Mouse (Mus musculus) cerebellum, adult 8-10 months (tissue): Measurements from ENCODE around the gene Pfdn4.
A peak's percentile ranks its signal among the peaks of the same experiment; 100 is the strongest.

Source experiments
- DNase-seq: peaks from one replicate; pipeline ENCODE4 v3.0.0; 2022

Pfdn4 gene

GRCm38 (mm10) chr2:170498011-170498410, 1.8 kb downstream of the Pfdn4 start:
- DNase-seq, result no peak

GRCm38 (mm10) chr2:170503343-170503742, 7.1 kb downstream of the Pfdn4 start:
- no peak for DNase-seq

- no peak for DNase-seq
Observed at GRCm38 (mm10) chr2:170503983-170504382, 7.8 kb downstream of the Pfdn4 start.

- peak; percentile 86 for DNase-seq
Observed at GRCm38 (mm10) chr2:170507734-170508133, 11.5 kb downstream of the Pfdn4 start.

GRCm38 (mm10) chr2:170508821-170509220, 12.6 kb downstream of the Pfdn4 start:
- peak; percentile 97 for DNase-seq

GRCm38 (mm10) chr2:170511073-170511891, 15.1 kb downstream of the Pfdn4 start:
- DNase-seq, result peak; percentile 93

- no peak for DNase-seq
Observed at GRCm38 (mm10) chr2:170513756-170514155, 17.5 kb downstream of the Pfdn4 start.

GRCm38 (mm10) chr2:170520321-170520971, 24.2 kb downstream of the Pfdn4 start:
- DNase-seq, result peak; percentile 28

GRCm38 (mm10) chr2:170526513-170526912, 30.3 kb downstream of the Pfdn4 start:
- no peak for DNase-seq

GRCm38 (mm10) chr2:170528061-170528460, 31.8 kb downstream of the Pfdn4 start:
- DNase-seq, result no peak

GRCm38 (mm10) chr2:170529766-170530165, 33.5 kb downstream of the Pfdn4 start:
- no peak for DNase-seq

GRCm38 (mm10) chr2:170530256-170530655, 34.0 kb downstream of the Pfdn4 start:
- no peak for DNase-seq

GRCm38 (mm10) chr2:170534116-170534802, 38.0 kb downstream of the Pfdn4 start:
- no peak for DNase-seq

- no peak for DNase-seq
Observed at GRCm38 (mm10) chr2:170534803-170535174, 38.6 kb downstream of the Pfdn4 start.

- no peak for DNase-seq
Observed at GRCm38 (mm10) chr2:170535841-170536240, 39.6 kb downstream of the Pfdn4 start.

GRCm38 (mm10) chr2:170539211-170539610, 43.0 kb downstream of the Pfdn4 start:
- no peak for DNase-seq

- DNase-seq, result no peak
Observed at GRCm38 (mm10) chr2:170543625-170544024, 47.4 kb downstream of the Pfdn4 start.

- DNase-seq, result no peak
Observed at GRCm38 (mm10) chr2:170544159-170544558, 47.9 kb downstream of the Pfdn4 start.

- DNase-seq, result no peak
Observed at GRCm38 (mm10) chr2:170544950-170545349, 48.7 kb downstream of the Pfdn4 start.

GRCm38 (mm10) chr2:170545745-170546144, 49.5 kb downstream of the Pfdn4 start:
- no peak for DNase-seq

- no peak for DNase-seq
Observed at GRCm38 (mm10) chr2:170547526-170547925, 51.3 kb downstream of the Pfdn4 start.

- no peak for DNase-seq
Observed at GRCm38 (mm10) chr2:170548046-170548445, 51.8 kb downstream of the Pfdn4 start.

GRCm38 (mm10) chr2:170549146-170549545, 52.9 kb downstream of the Pfdn4 start:
- DNase-seq, result no peak

- no peak for DNase-seq
Observed at GRCm38 (mm10) chr2:170550240-170550639, 54.0 kb downstream of the Pfdn4 start.
